Mouse (Mus musculus) cerebellum, adult 11-12 months (tissue): ENCODE results near the gene Cyth1.

Experiments
- DNase-seq: peaks from one replicate; pipeline ENCODE4 v3.0.0; 2022

Cyth1 gene

DNA sequence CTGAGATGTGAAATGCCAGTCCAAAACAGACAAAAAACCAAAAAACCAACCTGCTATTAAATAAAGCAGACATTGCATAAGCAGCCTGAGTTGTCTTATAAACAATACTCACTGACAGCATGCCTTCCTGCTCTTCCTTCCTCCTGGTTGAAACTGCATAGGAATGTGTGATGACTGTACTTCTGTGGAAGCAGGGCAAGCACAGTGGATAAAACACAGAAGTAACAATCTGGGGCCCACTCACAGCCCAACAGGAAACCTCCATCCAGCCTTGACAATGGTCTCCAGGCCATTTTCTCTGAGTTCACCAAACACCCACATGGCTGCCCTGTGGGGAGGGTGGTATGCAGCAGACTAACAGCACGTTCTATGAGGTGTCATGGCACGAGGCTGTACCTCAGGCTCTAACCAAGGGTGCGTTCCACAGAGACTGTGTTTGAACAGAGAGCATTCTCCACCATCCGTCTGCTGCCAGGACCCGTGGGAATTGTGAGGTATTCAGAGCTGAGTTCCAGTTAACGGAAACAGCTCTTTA, 26.0 kb downstream of the Cyth1 start:
- no peak for DNase-seq

DNA sequence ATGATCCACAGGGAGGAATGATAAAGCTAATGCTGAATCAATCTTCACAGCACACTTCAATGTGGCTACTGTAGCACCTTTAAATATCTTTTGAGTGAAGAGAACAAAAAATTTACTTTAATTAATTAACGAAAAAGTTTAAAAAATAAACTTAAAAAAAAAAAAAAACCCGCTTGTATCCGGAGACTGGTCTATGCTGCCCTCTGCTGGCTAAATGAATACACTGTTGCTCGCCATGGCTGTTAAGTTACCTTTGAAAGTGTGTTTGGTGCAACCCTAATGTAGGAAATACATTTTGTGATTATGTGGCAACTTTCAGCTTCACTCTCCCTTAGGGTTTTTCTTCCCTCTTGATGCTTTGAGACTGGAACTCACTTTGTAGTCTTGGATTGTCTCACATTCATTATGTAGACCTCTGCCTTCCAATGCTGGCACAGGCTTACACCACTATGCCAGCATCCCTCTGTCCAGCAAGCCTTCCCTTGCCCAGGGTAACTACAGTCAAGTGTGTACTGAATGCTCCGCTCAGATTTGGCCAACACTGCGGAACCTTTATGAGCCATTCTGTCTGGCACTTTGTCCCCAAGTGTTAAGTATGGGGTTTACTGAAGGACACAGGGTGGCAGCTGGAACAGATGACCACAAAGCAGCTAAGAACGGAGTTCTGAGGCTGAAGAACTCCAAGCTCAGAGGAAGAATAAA, 27.7 kb downstream of the Cyth1 start:
- no peak for DNase-seq

DNA sequence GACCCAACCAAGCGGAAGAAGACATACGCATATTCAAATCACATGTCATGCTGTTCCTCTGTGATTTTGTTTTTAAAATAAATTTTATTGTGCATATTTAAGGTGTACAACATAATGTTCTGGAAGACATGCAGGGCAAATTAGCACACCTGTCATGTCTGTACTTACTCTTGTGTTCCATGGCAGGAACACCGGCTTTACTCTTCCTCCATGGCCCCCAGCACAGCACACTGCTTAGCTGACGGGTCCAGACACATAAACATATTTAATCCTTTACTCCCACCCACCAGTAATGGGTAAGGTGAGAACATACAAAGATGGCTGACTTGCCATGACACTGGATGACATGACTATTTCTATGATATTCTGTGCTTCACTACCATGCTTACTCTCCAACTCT, 29.3 kb downstream of the Cyth1 start:
- no peak for DNase-seq

DNA sequence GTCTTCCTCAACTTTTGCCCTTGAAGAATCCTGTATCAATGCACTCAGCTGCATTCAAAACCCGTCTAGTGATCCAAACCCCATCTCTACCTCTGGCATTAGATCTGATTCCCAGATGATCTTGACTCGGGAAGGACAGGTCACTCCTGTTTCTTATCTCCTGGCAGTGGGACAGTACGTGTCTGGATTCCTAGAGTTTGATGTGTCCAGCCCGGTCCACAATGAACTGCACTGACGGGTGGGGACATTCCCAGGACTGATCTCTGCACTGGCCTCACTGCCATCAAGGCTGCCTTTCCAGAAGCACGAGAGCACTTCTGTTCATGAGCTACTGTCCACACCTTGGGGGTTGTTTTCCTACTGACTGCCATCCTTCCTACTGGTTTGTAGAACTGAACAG, 31.9 kb downstream of the Cyth1 start:
- no peak for DNase-seq

DNA sequence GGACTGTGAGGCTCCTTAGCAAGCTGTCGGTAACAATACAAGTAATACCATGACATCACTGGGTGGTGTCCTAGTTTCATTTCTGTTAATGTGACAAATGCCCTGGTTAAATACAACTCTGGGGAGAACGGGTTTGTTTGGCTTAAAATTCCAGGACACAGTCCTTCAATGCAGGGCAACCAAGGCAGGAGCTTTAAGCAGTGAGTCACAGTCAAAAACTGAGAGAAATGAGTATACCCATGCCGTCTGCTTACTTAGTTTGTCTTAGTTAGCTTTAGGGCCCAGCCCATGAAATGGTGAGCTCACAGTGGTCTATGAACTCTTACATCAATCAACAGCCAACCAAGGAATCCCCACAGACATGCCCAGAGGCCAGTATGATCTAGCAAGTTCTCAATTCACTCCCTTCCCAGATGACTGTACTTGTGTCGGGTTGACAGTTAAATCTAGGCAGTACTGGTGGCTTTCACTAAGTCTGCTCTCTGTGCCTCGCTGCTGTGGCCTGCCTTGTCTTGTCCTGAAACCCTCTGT, 32.4 kb downstream of the Cyth1 start:
- DNase-seq, result no peak

DNA sequence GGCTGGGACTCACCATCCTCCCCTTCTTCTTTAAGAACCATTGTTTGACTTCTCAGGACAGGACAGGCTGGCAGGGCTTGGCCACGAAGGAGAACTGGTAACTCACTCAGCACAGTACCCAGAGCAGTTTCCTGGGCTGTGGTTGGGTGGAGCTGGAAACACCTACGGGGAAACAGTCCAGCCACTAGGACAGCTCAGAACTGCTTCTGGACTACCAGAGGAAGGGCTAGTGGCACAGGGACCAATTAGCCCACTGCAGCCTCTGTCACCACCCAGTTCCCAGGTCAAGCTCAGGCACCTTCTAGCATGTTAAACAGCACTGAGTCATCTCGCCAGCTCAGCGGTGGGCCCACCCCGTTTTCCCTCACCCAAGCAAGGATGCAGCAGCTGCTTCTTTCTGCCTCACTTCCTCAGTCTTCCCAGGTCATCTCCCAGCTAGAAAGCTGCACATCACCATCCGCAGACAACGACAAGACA, 35.7 kb downstream of the Cyth1 start:
- DNase-seq, result no peak

DNA sequence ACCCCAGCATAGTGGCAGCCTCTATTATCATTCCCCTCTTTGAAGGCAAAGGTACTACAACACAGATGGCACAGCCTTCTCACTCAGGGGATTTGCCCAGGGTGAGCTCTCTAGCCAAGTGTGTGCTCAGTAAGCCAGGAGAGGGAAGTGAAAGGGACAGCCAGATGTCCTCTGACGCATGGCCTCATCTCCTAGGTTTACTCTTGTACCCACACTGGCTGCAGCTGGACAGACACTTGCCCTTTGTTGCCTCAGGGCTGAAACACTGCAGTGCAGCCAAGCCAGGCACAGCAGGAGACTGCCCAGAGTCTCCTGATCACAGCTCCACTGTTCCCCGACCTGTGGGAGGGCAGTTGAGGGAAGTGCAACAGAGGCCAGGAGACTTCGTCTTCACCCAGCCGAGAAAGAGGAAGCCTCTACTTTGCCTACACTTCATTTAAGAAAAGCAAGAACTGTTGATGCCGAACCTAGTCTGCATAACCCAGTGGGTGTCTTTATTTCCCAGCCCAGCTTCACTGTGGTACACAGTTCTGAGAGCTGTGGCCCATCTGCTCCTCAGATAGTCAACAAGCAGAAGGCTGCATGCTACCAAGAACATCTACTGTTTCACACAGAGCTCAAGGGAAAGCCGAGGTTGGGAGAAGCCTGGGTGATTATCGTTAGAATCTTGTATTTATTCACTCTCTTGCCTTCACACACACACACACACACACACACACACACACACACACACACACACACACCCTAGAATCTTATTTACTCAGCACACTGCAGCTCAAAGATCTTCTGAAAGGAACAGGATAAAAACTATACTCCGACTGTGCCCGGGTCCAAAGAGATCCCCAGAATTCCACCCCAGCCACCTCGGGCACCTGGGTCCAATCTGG, 36.4 kb downstream of the Cyth1 start:
- DNase-seq, result peak; percentile 71

DNA sequence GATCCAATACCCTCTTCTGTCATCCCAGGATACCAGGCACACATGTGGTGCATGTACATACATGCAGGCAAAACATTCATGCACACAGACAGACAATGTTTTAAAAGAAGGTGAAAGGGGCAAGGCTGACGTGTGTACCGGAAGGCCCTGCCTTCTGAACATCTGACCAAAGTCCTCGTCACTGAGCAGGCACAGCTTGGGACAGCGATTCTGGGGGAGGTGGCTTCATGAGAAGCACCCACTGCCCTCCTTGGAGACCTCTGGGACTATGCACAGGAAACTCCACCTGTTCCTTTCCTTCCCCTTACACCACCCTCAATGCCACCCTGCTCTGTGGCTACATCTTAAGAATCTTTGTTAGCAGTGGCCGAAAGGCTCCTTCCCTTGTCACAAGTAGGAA, 37.4 kb downstream of the Cyth1 start:
- DNase-seq, result no peak

DNA sequence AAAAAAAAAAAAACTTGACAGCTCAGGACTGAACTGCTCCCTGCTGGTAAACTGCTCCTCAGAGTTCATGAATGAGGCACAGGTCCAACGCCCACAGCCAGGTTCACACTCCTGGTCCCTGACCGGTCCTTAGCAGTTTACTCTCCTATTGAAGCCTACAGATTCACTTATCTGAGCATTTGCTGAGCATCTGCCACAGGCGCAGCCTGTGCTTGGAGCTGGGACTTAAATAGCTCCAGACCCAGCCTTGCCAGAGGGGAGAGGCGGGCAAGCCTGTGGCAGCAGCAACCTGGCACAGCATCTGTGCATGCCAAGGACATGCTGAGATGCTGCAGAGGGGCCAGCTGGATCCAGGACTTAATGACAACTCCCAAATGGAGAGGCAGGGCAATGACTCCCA, 38.3 kb downstream of the Cyth1 start:
- peak; percentile 89 for DNase-seq

DNA sequence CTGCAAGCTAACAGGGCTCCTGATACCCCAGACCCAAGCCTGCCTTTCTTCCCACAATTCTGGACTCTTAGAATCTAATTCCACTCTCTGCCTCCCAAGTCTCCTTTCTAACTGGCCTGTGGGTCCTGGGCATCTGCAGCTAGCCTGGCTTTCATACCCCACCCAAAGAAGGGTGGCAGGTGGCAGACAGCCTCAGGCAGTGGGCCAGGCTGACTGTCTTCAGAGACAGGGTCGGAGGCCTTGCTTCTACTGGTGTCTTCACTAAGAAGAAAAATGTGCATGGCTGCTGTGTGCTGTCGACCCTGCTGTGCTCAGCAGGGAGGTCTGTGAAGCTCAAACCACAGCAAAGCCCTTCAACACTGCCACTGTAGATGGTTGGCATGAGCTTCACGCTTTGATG, 39.0 kb downstream of the Cyth1 start:
- DNase-seq, result peak; percentile 55

DNA sequence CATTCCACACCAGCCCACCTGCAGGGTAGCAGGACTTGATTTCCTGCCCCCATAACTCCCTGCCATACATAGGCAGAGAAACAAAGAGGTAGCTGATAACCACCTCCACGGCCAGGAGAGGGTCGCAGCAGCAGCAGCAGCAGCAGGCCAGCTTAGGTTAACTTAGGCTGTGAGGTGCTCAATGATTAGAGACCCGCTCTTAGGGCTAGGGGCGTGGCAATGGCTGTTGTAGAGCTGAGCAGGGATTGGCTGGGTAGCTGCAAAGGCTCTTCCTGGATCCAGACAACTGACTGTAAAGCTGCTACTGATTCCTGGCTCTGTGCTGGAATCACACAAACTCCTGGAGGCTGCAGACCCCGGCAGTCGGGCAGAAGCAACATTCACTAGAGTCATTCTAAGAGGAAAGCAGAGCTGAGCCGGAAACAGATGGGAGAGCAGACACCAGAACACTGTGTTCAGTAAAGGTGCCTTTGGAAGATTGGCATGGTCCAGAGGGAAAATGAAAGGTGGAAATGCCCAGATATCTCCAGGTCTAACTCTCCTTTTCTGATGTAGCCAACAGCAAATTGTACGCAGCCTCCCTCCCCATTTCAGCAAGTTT, 39.6 kb downstream of the Cyth1 start:
- peak; percentile 38 for DNase-seq

DNA sequence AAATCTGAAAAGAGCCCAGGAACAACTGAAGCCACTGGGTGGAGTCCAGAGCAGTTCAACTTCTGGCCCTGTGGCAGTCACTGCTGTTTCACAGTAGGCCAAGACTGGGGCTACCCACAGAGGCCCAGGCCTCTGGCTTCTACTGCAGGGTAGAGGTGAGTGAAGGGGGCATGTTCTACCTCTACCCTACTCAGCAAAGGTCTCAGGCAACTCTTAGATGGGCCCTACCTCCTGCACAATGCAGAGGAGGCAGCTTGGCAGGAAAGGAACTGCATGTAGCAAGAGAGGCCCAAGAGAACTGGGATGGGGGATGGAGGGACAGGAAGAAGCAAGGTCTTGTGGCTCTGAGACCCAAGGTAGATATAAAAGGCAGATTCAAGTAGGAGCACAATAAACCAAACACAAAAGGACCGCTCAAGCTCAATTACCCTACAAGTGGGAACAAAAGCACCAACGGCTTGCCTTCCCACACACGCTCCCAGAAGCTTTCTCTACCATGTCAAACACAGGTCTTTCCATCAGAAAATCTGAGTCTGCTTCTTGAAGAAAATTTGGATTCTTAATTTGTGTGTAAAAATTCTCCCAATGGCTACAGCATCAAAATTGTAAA, 40.9 kb downstream of the Cyth1 start:
- no peak for DNase-seq

DNA sequence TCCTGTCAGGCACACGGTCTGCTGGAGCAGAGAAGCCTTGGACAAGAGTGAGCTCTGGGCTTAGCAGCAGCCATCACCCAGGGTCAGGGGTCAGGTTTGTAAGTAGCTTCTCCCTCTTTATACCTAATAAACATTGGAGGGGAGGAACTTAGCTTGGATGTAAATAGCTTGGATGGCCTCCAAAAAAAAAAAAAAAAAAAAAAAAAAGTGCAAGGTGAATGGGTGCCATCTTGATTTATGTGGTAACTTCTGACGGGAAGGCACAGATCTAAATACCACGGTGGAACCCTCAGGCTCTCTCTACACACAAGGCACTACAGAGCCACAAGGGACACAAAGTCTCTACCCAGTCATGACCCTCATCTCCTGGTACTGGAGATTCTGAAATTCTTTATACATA, 42.1 kb downstream of the Cyth1 start:
- DNase-seq, result no peak

DNA sequence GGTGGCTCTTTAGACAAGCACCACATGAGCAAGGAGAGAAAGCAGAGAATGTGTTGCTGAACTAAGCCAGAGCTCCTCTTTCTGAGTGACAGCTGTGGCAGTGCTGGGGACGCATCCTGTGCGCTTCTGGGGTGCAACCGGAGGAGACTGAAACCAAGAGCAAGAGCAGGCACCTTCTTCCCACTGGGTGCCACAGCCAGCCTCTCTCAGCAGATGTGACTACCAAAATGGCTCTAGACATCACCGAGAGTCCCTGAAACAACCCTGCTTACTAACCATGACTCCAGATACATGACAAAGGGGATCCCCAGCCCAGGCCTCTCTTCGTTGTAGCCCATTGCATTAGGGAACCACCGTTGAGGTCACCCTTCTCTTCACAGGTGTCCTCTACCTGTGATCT, 44.9 kb downstream of the Cyth1 start:
- DNase-seq, result no peak

DNA sequence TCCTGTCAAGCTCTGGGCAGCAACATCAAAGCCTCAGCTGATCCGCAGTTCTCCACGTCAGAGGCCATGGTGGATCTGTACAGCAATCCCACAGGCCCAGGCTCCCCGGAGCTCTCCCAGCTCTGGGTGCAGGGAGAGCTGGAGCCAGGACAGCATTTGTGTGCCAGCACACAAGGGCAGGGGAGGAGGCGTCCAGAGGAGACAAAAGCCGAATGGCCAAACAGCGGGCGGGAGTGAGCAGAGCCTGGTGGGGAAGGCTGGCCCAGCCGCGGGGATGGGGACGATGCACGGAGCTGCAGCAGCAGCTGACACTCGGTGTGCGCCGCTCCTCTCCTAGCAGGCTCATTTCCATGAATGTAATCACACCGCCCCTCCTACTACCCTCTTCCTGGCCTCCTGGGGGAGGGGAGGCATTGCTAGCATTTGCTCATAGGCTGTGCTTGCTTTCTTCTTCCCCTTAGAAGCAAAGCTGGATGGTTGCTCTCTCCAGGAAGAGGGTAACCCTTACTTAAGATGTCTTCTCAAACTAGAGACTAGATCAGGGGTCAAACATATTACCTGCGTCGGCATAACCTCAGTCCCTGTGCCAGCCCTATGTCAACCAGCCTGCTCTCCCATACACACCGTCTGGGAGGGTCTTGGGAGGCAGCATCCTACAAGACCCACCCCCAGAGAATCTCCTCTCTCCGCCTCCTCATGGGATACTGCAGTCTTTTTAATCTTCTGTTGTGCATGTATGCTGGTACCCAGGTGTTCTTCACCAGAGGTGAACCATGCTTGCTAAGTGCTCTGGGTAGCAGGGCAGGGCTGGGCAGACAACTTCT, 45.8 kb downstream of the Cyth1 start:
- peak; percentile 86 for DNase-seq

DNA sequence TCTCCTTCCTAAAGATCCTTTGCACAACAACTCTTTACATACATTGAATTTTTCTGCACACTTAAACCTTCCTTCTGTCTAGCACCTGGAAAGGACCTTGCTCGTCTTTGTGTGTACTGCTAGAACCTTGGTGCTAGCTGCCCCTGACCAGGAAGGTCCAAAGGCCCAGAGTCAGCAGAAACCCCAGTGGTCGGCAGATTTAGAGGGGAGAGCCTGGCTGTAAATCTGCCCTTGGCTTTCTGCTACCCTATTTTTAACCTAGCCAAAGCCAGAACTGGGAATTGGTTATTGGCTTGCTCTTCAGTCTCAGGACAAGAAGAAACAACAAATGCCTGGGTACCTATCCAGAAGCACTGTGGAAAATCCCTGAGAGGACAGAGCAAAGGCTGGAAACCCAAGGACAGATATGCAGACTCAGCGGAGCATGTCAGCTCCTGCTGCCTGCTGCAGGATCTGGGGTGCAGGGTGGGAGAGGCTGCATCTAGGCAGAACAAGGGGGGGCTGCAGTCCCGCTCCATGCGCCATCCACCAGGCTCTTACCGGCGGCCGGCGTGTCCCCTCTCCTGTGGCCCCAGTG, 46.5 kb downstream of the Cyth1 start:
- no peak for DNase-seq

DNA sequence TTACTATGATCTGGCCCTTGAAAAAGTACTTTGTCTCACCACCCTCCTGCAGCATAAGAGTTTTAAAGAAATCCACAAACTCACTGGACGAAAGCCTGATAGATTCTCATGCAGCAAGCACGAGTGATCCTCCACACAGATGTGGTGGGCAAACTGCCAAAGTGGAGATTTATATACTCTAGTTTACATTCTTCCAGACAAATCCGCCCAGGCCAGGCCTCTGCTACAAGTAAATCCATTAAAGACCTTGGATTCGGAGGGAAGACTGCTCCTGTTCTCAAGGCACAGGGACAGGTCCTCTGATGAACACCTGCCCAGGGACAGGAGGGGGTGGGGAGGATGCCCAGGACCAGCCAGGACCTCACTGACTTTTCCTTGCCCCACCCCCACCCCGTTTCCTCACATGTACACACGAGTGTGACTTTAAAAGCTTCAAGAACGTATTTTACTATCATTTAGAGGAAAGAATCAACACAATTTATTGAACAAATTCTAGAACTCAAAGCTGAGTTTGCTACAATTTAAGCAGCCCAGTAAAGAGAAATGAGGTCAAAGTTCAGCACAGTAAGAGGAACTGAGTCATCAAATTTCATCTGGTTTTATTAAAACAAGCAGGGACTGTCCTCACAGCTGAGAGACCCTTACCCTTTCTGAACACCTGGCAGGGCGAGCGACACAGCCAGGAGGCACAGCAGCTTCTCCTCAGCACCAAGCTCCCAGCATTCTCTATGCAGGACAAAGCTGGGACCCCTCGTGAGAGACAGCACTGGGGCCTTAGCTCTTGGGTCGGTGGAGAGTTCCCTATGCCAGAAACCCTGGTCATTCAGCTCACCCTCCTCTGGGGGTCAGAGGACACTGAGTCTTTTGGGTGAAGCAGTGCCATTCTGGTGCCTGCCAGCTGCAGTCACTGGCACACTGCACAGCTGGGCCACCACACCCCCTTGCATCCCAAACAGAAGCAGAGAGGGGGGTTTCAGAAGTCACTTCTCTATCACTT, 47.3 kb downstream of the Cyth1 start:
- peak; percentile 65 for DNase-seq

DNA sequence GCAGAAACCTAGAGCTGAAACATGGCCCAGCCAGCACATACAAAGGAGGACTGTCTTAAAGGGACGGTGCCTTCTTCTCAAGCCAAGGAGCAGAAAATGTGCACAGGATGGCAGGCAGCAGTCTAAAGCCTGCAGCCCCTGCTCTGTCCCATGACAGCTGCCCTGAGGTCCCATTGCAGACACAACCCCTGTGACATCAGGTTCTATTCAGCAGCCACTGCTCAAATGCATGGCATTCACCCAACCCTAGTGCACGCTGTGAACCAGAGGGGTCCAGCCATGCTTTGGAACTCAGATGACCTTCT, 50.1 kb downstream of the Cyth1 start:
- peak; percentile 59 for DNase-seq

DNA sequence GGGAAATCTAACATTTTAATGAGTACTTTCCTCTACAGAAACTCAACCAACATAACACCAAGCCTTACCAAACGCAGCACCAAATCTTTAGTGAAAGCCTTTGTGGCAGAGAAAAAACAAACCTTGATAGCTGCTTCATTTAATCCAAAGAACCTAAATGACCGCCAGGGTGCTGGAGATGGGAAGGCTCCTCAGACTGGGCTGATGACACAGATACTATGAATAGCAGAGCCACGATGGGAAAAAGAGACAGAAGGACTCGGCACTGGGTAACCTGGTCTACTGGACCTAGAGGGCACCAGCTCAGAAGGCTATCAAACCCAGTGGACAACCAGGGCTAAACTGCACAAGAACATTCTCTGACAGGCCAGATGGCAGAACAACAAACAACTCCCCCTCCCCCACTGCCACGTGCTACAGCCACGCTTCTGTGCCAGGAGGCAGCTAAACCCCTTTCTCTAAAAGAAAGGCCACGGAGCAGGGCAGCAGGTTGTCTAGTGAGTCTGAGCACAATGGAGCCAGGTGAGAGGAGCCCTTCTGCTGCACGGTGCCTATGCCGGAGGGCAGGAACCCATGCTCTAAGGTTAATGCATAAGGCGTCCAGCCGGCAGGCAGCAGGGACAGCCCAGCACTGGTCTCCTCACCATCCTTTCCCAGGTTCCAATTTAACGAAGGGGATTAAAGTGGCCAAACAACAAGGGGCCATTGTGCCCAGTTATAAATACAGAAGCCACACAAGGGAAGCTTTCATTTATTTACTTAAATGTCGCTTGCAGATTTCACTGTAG, 50.7 kb downstream of the Cyth1 start:
- peak; percentile 90 for DNase-seq
